Mouse (Mus musculus) spleen, postnatal 14 days (tissue): ENCODE measurements around the gene Slc46a1.

Source experiments
- DNase-seq, 2 experiments: peaks; one replicate each; pipeline ENCODE4 v3.0.0; 2021 to 2022; ENCODE audit warnings: low spot score in 2 of 2

Gene Slc46a1

GRCm38 (mm10) chr11:78465568-78466180 lies at the start of gene Slc46a1:
Gene Slc46a1 (plus strand): TSS chr11:78465697.
- peak; percentile 47 to 65 for DNase-seq

- no peak for DNase-seq
Observed at GRCm38 (mm10) chr11:78416854-78417253, 48.6 kb upstream of the Slc46a1 start.

DNA sequence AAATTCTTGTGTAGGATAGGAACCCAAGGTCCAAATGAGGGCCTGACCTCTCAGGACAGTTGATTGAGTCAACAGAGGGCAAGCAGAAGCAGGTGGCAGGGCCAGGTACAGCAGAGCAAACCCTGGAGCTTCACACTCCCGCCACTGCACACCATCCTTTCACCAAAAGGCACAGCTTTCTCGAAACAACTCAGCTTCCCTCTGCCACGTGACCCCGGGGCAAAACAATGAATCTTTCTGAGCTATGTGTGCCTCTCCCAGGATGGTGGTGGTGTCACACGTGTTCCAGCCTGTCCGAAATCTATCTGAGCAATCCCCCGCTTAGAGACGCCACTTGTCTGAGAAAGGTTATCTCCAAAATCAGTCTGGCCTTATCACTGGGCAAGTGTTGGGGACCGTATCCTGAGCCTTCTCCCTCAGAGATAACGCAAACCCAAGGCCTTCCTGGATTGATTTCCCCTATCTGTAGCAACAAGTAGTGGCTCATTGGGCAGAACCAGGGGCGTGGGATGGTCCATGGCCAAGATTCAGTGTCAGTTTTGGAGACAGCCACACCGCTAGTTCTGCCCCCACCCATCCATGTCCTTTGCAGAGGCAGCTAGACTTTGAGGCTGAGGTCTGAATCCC lies 45.1 kb upstream of the Slc46a1 start:
- no peak for DNase-seq

DNA sequence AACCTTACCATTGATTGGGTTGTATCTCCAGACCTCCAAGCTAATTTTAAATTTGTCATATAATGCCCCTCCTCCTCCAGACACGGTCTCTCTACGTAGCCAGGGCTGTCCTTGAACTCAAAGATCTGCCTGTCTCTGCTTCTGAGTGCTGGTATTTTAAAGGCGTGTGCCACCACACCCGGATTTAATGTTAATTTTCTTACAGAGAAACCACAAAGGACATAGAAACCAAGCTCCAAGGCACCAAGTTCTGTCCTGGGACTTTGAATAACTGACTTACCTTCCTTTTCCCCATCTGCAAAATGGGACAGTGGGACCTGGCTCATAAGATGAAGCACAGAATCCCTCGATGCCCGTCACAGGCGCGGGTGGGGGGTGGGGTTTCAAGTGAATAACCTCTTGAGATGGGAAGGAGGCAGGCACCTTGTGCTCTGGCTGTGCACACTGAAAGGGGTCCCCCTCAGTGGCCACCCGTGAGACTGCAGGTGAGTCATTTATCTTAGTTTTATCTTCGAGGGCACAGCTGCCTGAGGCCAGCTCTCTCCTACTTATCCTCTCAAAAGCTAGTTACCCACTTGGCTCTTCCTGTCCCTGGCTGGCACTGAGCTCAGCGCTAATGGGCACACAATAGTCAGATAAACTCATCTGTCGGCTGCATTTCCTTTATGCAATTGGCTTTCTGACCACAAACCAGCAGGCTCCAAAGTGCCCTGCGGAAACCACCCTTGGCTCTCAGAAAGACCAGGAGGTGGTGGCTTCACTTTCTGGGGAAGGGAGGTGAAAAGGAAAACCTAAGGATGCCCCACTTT lies 44.1 kb upstream of the Slc46a1 start:
- DNase-seq, result no peak

- DNase-seq, result no peak
Observed at GRCm38 (mm10) chr11:78422055-78422819, 43.3 kb upstream of the Slc46a1 start, which contains the start of gene Slc13a2. Gene Slc13a2 (minus strand): TSS chr11:78422217.

DNA sequence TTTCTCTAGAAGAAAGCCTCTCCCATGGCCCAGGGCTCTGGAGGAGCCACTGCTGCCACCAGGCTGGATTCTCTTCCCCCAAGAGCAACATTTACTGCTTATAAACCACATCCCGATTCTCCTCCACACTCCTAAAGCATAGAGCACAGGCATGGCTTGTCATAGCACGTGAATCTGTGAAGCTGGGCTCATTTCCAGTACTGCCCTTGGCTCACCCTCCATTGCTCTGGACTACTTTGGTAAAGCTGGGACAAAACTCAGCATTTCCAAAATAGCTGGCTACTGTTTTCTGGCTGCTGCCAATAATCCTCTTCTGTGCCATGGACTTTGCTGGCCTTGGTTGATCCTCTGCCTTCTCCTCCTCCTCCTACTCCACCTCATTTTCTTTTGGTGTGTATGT lies 41.1 kb upstream of the Slc46a1 start:
- DNase-seq, result no peak

DNA sequence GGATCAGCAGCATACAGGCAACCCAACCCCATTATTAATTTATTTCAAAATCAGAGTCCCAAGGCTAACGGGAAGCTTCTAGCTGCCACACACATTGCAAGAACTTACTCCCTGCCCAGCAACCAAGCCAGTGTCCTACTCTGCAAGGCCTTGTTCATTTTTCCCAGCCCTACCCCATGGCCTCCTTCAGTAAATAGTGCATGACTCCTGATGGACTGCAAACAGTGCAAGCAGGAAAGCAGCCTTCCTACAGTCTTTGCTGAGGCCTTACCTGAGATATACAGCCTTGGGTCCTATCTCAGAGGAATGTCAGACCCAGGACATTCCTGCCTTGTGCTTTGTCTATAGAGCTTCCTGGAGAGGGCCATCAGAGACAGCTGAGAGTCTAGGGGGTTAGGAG lies 39.9 kb upstream of the Slc46a1 start:
- no peak for DNase-seq

- DNase-seq, result no peak
Observed at GRCm38 (mm10) chr11:78427655-78428054, 37.8 kb upstream of the Slc46a1 start.

DNA sequence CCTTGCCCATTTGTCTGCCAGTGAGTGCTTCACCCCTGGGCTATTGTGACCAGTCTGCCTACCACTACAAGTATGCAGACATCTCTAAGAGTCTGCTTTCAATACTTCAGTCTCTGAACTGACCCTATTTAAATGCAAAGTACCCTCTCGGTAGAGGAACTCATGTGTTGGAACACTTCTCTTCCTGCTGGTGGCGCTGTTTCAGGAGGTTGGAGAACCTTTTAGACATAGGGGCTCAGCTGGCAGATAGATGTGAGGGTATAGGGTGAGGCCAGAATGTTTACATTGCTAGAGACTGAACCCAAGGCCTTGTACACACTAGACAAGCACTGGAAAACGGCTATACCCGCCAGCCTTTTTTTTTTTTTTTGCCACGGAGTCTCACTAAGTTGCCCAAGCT lies 37.2 kb upstream of the Slc46a1 start:
- DNase-seq, result no peak

- DNase-seq, result no peak
Observed at GRCm38 (mm10) chr11:78430195-78430878, 35.2 kb upstream of the Slc46a1 start.

GRCm38 (mm10) chr11:78431176-78431575 lies 34.3 kb upstream of the Slc46a1 start:
- no peak for DNase-seq

DNA sequence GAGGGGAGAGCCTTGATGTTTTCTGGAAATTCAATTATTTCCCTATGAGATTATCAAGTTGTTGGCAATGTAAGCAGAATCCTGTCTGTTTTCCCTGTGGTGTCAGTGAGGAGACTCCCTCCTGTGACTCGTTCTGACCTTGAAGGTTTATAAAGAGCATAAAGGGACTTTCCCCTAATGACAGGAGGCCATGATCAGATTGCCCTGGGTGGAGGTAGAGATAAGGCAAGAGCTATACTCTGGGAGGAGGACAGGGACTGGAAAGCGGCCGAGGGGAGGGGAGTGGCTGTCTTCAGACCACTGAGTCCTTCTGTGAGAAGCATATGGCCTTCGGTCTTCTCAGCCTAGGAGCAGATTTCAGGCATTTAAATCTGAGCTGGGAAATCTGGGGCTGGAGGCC lies 31.4 kb upstream of the Slc46a1 start:
- DNase-seq, result no peak

DNA sequence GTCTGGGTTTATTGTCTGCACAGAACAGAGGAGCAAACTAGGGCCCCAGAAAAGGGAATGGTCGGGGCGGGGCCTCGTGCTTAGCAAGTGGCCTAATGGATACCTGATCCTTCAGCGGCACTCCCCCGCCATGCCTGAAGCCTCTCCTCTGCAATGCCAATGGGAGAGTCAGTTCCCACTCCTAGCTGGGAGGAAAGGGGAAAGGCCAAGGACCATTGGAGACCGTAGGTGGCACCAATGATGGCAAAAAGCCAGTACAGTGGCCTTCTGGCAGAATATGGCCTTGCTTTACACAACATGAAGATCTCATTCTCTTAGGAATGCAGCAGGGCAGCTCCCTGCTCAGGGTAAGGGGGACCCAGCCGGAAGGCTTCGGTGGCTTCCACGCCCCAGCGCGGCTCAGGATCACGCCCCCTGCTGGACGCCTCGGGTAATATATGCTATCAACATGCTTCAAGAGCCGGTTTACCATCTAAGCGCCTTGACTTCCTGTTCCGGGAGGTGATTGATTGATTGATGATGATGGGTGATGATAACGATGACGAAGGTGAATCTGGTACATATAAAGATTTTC lies 29.6 kb upstream of the Slc46a1 start:
- DNase-seq, result peak in 1 of 2 experiments; percentile 27

GRCm38 (mm10) chr11:78437182-78437581 lies 28.3 kb upstream of the Slc46a1 start:
- DNase-seq, result no peak

DNA sequence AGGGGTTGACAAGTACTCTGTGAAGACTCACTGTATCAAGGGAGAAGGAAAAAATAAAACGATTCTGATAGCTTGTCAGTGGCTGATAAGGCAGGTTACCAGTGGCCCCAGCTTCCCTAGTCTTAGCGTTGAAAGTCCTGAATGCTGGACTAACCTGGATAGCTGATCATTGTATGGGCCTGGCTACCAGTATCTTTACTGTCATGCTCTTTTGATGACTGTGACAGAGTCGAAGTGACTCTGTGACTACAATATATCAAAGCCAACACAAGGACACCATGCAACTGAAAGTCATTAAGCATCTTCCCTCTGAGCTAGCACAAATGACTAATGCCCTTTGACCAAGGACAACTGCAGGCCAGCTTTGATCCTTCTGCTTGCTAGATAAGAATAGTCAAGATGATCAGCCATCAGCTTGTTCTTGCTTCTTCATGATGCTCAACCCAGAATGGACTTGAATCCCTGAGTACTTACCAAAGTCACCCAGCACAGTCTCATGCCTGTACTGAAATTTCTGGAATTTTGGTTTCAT lies 27.0 kb upstream of the Slc46a1 start:
- no peak for DNase-seq

- DNase-seq, result no peak
Observed at GRCm38 (mm10) chr11:78443115-78443514, 22.4 kb upstream of the Slc46a1 start.

DNA sequence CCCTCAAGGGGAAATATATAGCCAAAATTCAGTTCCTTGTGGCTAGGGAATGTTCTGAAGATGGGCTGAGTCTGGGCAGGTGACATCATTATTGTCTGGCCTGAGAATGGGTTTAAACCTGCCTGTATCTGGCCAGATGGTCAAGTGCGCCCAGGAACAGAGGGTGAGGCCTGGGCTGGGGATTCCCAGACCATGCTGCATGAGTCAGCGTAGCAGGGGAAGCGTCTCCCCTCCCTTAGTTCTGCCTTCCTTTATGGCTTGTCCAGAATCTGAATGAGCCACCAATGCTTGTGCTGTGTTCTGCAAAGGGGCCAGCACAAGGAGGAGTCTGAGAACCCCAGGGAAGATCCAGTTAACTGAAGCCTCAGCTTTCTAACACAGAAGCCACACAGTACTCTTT lies 18.3 kb upstream of the Slc46a1 start:
- no peak for DNase-seq

DNA sequence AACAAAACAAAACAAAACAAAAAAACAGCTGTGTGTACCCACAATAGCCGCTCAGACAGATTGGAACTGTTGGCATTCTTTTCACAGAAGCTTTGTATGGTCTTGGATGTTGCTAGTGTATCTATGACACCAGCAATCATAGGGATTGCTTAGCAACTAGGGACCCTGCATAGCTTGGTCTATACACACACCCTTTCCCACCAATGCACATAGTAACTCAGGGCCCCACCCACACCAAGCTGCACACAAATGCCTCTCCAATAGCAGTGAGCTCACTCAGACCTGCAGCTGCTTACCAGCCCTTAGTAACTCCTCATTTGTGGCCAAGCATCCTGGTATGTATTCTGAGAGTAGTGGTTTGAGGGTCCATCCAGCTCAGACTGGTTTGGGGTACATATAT lies 17.3 kb upstream of the Slc46a1 start:
- DNase-seq, result no peak

GRCm38 (mm10) chr11:78450337-78450736 lies 15.2 kb upstream of the Slc46a1 start:
- no peak for DNase-seq

GRCm38 (mm10) chr11:78453675-78454074 lies 11.8 kb upstream of the Slc46a1 start:
- DNase-seq, result peak; percentile 40 to 68

GRCm38 (mm10) chr11:78454276-78454675 lies 11.2 kb upstream of the Slc46a1 start:
- DNase-seq, result no peak
